Mouse (Mus musculus) layer of hippocampus, adult 11-12 months (tissue): ENCODE data around the gene Gm28305.
A peak's percentile ranks its signal among the peaks of the same experiment; 100 is the strongest.

Experiments used
- DNase-seq: peaks from one replicate; pipeline ENCODE4 v3.0.0; 2022; ENCODE audit warnings: low spot score

The Gm28305 gene

DNA sequence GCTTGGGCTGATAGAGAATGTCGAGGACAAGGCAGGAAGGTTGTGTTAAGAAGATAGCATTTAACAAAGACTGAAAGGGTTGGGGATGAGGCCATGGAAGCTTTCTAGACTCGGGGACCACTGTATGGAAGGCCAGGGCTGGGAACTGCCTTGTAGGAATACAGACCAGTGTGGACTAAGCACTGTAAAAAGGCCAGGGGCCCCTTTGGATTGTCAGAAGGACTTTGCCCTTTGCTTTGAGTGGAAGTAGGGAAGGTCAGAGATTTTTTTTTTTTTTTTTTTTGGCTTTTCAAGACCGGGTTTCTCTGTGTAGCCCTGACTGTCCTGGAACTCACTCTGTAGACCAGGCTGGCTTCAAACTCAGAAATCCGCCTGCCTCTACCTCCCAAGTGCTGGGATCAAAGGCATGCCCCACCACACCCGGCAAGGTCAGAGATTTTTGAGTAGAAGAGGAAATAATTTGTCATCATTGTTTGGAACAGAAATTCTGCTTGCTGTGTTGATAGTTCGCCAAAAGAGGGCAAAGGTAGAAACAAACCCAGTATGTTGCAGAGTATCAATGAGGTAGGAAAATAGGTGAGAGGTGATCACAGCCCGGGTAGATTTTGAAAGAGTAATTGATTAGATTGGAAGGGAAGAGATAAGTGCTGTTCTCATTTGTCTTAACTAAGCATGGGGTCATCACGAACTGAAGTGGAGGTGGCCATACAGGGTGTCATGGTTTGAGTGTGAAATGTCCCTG lies 30.6 kb downstream of the Gm28305 start:
- no peak for DNase-seq

DNA sequence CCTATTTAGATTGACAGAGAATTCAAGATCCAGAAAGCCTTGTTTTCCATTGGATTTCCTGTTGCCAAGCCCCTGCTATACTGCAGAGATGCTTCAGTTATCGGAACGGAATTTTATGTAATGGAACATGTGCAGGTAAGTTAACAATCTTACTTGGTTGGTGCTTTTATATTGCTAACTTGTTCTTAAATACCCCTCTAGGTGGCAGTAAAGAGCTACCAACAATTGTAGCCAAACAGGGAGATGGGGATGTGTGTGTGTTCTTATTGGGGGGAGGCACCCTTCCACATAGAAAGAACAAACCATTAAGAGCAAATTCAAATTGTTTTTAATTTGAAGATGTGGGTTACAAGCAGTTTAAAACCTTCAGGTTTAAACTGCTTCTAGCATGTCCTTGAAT lies 35.3 kb downstream of the Gm28305 start:
- no peak for DNase-seq

DNA sequence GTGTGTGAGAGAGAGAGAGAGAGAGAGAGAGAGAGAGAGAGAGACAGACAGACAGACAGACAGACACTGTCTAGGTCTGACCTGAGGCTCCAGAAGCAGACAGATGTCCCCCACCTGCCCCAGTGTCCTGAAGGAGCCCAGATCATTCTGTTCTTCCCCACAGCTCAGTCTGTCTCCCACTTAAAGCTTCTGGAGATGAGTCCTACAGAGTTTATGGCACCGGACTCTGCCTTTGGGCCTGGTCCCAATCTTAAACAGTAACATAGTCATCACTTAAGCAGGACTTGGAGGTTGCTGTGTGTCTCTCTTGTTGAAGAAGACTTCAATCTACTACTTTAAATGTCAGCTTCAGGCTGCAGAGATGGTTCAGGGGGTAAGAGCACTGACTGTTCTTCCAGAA lies 38.3 kb downstream of the Gm28305 start:
- no peak for DNase-seq

DNA sequence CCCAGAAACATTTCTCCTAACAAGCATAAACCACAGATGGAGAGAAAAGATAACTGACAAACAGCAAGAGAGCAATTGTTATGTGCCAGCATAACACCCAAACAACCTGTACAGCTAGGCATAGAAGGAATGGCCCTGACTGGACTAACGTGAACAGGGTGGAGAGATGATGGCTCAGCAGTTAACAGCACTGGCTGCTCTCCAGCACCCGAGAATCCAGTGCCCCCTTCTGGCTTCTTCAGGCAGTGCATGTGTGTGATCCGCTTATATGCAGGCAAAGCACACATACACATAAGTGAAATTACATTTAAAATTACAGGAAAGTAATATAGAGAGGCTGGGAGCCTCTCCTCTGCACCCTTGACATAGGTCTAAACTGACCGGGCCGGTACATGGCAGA lies 38.9 kb downstream of the Gm28305 start:
- DNase-seq = peak; percentile 48

DNA sequence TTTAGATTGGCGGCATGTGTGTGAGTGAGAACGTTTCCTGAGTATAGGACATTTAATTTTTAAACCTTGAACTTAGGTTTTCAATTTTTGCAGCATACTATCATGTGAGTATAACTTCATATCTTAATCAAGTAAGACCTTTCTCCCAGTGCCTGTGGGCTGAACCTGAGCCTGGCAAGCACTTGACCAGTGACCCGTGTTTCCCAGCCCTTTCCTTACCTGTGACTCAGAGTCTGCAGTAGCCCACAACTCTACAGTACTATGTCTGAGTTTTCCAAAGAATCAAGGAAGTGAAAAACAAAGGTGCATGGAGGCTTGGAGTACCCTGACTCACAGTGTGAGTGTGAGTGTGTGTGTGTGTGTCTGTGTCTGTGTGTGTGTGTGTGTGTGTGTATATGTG lies 39.6 kb downstream of the Gm28305 start:
- no peak for DNase-seq

DNA sequence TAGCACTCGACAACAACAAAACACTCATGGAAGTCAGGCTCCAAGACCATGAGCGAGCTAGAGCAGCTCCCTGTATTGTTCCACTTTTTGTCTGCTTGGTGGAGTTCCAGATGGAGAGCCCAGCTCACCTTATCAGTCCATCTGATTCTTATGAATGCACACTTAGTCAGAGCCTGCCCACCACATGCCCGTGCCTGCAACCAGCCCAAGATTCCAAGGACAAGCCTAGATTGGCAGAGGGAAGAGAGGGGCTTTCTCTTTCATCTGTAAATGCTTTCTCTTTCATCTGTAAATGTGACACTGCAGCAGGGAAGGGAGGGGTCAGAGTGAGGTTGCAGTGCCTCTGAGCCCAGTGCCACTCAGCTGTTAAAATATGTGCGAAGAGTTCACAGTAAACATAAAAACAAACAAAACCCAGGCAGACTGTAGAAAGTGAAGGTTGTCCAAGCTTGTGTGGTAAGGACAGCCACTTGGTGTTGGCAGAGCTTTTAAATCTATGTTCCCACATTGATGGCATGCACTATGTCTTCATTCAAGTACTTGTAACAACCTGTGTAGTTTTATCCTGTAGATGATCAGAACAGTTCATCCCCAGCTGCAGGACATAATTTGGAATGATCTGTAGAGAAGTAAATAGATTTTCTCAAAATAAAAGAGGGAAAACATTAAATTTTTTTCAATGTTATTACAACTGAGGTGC lies 45.4 kb downstream of the Gm28305 start:
- no peak for DNase-seq

DNA sequence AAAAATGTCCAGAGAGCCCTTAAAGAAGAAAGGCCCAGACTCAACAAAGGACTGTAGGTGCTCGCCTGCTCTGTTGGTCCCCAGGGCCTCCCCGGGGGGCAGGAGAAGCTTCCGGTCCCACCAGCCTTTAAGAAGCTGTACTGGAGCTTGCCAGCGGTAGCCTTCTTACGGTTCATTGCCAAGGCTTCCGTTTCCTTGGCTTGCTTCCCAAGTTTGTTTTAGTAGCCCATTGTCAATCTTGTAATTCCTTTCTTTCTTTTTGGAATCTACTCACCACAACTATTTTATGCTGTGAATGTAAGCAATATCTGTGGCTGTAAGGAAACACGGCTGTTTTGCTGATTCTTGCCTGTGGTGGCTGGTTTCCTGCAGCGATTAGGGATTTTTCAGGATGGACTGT lies 48.1 kb downstream of the Gm28305 start:
- no peak for DNase-seq

DNA sequence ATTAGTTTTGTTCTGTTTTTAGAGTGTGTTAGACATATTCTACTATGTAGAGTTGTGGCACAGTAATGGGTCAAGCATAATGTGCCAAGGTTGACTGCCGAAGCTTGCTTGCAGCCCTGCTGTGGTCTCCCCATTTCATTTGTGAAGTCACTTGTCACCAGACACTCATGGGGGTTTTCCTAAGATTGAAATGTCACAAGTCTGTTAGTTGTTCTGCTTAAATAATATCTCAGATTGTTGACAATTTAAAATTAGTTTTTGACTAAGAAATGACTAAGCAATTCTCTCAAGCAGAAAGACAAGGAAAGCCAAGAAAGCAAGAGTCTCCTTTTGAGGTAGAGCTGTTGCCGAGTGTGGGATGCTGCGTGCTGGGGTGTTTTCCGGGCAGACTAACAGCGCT lies 52.5 kb downstream of the Gm28305 start:
- DNase-seq = no peak

DNA sequence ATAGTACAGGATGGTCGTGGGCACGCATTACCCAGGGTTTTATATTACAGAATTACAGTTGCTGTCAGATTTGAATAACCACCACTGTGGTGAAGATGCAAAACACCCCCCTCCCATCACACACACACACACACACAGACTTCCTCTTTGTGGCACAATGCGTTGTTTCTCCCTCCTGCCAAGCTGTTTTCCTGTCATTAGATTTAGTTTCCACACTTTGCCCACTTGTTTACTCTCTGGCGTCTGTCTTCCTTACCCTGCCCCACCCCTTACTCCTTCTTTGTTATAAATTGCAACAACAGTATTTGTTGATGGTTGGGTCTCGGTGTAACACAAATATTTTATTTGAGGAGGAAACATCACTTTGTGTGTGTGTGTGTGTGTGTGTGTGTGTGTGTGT lies 57.8 kb downstream of the Gm28305 start:
- DNase-seq = no peak

DNA sequence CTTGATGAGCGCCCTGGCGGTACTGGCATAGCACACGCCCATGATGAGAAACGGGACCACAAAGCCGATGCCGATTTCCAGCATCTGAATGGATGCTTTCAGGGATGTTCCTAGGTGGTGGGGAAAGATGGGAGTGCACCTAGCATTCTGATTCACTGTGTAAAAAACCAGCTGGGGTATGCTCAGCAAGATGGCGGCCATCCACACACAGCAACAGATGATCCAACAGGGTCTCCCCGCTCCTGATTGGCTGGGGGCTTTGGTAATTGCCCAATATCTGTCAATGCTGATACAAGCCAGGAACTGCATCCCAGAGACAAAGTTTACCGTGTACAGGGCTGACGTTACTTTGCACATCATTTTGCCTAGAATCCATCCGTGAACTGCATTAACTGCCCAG lies 58.6 kb downstream of the Gm28305 start:
- no peak for DNase-seq

DNA sequence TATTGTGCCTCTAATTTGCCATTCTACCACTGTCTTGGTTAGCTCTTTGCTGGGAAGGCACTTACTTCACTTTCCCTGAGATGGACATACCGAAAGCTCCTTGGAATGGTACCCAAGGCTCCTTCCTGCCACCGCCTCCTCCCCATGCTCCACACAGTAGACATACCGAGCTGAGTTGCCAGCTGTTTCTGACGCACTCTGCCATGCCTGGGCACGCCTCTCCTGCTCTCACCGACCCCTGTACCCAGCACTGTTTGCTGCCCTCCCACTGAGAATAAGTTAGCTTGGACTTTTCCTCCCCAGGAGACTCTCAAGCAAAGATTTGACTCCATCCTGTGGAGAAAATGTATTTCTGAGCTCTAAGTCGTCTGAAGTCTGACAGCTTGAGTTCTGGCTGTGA lies 60.4 kb downstream of the Gm28305 start:
- no peak for DNase-seq

DNA sequence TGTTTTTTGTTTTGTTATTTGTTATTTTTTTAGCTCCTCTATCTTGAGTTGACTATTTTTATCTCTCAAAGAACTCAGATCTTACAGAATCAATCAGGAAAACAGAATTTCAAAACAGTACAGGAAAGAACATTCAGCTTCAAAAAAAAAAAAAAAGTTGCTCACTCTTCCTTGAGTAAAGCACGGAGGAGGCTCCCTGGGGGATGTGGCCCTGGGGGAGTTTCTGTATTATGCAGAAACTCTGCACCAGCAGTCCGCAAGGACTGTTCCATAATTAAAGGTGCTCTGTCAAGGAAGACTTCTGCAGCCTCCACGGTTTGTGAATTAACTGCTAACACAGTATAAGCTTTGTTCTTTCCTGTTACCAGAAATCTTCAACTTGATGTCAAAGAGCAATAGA lies 61.0 kb downstream of the Gm28305 start:
- DNase-seq = no peak

DNA sequence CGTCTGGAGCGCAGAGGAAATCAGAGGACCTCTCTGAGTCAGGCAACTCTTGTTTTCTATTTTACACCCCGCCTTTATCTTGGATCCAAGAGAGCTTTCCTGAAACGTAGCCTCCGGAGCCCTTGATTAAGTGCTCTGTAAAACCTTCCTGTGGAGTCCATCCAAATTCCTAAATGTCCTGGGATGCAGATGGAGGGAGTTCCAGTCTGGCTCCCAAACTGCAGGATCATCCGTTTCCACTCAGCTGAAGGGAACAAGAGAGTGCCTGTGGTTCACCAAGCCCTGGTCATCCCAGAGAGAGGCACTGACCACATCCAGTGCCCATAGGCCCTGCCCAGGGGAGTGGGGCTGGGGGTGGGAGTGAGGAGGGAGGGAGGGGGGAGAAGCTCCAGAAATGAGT lies 61.8 kb downstream of the Gm28305 start:
- no peak for DNase-seq

DNA sequence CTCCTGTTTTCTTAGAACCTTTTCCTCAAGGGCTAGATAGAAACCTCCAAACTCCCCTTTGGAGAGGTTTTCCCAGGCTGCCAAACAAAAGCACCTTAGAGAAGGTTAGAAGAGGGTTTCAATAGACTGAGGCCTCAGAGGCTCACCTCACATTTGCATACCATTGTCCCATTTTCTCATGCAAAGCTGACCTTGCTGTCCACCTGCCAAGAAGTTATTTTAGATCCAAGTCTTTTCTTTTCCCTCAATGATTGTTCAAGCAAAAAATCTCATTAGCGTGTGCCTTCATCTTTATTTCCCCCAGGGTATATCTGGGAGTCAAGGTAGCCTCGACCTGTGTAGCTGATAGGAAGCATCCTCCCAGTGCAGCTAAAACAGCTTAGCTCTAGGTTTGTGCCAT lies 62.4 kb downstream of the Gm28305 start:
- DNase-seq = no peak

DNA sequence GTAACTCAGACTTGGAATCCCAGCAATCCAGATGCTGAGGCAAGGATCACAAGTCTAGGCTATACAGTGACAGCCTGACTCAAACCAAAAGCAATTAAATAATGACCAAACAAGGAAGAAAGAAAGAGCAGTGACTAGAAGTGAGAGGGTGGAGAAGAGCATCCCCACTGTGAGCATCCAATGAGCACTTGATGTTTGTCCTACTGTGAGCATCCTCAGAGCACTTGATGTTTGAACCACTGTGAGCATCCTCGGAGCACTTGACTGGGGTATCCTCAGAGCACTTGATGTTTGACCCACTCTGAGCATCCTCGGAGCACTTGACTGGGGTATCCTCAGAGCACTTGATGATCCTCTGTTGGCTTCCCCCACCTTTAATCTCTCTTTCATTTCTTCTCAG lies 64.5 kb downstream of the Gm28305 start:
- DNase-seq = no peak

DNA sequence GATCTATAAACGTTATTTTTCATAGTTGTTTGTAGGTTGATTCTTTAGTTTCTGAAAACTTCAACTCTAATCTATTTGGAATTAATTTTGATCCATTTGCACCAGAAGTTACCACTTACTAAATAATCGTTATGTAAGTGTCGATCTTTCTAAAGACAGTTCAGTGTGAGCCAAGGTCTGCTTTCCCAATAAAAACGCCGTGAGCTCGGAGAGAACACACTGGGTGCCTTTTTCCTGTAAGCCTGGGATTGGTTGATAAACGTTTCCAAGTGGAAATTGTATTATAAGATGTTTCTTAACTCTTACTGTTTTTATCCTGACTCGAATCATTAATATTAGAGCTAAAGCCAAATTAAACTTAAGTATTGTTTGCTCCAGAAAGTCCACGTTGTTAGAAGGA lies 66.5 kb downstream of the Gm28305 start:
- DNase-seq = no peak

DNA sequence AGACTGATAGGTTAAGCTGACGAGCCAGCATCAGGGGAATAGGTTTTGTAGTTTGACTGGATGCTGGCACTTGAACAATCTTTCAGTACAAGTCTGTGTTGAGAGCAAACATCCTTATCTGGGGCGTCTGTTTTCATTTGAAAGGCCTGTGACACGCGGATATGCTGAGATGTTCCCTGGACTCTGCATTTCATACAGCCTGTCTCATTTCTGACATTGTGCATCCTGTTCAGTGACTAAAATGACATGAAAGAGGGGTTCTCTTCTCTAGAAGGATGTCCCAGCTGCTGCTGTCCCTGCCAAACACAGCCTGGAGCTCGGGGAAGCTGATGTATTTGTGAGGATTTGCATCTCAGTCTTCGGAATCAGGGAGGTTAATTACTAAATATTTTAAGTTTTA lies 67.0 kb downstream of the Gm28305 start:
- DNase-seq = no peak

DNA sequence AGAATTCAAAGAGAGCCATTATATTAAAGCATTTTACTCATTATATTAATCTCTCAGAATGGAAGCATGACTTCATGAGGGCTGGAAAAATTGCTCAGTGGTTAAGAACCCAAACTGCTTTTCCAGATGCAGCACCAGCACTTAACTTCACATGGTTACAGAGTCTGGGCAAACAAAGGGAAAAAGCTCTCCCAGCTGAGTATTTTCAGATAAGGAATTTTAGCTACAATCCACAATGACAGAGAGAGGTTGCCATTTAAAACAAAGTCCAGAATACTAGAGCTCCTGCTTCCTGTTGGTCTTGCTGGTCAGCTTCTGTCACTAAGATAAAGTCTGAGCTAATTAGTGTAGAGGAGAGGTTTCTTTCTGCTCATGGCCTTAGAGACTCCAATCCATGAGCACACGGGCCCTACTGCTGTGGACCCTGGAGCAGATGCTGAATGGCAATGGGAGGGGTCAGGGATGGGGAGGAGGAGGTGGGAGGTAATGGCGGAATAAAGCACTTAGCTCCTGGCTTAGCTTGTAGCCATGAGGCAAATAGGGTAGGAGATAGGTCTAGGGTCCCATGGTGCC lies 68.2 kb downstream of the Gm28305 start:
- DNase-seq = no peak

DNA sequence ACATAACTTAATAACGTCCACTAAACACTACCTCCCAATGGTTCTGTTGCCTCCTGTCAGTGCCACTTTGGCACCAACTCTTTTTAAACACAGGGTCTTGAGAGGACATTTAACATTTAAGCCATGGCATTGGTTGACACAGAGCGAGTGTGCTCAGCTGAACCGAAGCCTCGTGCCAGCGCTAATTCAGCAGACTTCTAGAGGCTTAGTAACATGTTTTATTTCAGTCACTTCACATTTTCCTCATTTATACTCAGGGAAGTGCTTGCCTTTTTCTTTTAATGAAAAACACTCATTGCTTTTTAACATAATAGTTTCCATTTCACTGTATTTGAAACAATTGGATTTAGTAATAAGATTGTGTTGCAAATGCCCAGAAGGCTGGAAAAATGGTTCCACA lies 68.7 kb downstream of the Gm28305 start:
- no peak for DNase-seq

DNA sequence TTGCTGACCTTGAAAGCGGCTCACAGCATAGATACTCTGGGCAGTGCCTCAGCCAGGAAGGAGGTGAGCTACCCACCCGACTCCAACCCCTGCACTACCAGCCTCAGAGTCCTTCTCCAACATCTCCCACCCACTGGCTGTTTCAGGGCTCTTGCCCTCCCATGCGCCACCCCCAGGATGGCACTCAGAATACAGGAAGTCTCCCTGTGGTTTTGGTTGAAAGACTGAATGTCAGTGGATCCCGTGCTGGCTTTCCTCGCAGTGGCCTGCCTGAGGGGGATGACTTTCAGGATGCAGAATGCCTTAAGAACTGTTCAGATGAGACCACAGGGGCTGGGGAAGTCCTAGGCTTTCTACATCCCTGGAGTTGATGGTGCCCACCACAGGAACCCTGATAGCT lies 82.6 kb downstream of the Gm28305 start:
- no peak for DNase-seq

DNA sequence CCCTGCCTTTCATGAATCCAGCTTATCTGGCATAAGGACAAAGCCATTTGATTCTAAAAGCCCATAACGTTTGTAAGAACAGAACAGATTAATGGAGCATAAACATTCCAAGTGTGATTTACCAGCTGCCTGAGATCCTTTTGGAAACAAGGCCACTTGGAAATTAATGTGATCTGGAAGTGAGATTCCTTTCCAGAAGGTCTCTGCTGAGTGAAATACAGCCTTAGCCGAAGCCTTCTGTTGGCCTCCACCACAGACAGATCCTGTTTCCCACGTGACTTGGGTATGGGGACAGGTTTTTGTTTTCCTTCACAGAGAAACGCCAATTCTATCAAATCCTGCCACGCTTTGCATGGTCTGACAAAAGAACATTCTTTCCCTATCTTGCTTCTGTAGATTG lies 83.2 kb downstream of the Gm28305 start:
- peak; percentile 17 for DNase-seq
